Mouse (Mus musculus): ENCODE results near the gene Hist1h4h.

Hist1h4h gene

DNA sequence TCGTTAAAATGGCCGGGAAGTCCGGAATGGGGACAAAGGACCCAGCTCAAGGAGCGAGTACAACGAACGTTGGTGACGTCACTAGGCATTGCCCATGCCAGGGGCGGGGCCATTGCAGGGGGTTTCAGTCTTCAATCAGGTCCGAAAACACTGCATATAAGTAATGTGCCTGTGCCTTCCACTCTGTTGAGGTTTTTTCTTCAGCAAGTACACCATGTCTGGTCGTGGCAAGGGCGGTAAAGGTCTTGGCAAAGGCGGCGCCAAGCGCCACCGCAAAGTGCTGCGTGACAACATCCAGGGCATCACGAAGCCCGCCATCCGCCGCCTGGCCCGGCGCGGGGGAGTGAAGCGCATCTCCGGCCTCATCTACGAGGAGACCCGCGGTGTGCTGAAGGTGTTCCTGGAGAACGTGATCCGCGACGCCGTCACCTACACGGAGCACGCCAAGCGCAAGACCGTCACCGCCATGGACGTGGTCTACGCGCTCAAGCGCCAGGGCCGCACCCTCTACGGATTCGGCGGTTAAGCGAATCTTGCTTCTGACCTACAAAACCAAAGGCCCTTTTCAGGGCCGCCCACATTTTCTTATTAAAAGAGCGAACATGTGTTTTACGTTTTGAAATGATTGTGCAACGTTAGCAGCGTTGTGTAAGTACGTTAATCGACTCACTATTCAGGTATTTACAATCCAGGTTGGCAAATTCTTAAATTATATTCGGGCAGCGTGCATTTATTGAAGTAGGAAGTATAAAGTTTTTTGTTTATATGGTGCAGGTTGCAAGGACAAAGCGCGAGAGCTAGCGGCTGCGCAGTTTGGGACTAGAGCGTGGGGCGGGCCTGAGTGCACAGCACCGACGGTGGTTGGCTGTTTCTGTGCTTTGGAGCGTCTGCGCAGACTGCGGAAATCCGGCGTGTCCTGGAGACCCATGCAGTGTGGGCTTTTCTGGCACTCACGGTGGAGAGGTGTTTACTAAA is at the start of gene Hist1h4h:
Hist1h4h (plus strand) TSS at position 150 of the 975 bp plus-strand sequence.
- DNase-seq (ENCODE audit: low read depth, low spot score), result peak; percentile 98

DNA sequence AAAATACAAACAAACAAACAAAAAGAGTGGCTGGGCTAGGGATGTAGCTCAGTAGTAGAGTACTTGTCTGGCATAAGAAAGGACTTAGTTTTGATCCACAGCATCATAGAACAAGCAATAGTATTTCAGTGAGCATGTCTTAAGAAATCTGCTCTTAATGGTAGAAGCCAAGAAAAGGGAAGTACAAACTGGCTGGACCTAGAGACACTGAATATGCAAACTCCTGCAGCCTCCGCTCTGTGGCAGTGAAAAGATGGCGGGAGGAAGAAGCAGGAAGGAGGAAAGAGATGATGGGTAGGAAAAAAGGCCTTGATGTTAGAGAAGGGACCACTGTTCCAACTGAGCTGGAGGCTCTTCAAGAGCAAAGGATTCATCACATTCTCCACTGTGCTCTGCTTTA is 47.7 kb upstream of the Hist1h4h start:
- DNase-seq (ENCODE audit: low read depth, low spot score), result no peak

DNA sequence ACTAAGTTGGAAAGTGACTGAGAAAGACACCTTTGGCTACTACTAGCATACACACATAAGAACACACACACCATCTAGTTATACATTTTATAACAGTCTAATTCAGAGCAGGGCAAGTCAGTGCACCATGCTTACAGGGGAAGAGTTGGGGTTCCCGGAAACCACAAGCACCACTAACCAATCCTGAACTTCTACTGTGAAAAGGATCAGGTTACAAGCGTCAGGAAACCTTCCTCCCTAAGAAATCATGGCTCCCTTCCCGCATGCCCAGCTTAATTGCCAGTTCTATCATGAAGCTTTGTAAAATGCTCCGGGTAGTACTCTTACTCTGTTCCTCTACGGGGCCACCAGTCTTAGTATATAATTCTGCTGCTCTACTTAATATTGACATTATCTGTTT is 45.6 kb upstream of the Hist1h4h start:
- DNase-seq (ENCODE audit: low read depth, low spot score), result no peak

DNA sequence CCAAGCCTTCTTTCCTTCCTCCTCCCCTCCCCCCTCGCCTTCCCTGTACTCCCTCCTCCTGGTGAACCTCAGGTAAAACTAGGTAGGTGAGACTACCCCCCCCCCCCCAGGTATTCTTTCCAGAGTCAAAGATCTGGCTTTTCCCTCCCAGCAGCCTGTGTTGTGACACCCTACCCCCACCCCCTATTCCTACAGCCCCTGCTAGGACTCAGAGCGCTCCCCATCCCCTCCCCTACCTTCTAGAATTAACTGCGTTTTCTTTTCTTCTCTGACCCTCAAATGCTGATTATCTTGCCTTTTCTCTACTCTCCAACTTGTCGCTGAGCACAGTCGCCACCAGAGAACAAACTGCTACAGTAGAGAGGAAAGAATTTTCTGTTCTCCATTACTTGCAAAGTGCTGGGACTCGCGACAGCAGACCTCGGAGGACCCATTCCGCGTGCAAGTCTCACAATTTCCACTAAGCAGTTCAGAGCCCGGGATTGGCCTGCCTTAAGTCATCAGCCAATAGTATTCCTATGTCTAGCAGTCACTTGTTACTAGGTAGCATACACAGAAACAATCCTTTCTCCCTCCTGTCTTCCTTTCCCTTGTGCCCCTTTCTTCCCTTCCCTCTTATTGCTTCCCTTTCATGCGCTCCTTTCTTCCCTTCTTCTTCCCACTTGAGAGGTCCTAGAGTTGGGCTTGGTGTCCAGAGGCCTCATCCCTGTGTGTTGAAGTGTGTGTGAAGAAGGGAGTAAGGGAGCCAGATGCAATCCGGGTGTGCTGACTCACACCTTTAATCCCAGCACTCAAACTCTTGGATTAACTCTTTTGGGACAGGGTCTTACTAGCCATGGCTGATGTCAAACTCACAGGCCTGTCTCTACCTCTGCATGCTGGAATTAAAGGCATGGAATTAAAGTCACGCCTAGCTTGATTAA is 42.2 kb upstream of the Hist1h4h start, which contains the start of gene Btn2a2:
Btn2a2 (minus strand) TSS at position 458 of the 923 bp plus-strand sequence.
- DNase-seq (ENCODE audit: low read depth, low spot score), result peak; percentile 88

DNA sequence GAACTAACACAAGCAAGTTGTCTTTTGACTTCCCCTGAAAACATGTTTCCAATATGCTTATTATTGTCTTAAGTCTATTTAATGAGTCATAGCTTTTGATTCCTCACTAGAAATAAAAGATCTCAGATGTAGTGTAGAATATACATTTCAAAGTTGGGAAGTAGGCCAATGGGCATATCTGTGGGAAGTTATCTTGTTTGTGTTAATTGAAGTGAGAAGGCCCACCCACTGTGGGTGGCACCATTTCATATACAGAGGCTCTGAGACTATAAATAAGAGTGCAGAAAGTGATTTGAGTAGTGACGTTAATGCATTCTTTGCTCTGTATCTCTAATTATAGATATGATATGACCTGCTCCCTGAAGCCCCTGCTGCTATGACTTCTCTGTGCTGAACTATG is 40.0 kb upstream of the Hist1h4h start:
- DNase-seq (ENCODE audit: low read depth, low spot score), result no peak

DNA sequence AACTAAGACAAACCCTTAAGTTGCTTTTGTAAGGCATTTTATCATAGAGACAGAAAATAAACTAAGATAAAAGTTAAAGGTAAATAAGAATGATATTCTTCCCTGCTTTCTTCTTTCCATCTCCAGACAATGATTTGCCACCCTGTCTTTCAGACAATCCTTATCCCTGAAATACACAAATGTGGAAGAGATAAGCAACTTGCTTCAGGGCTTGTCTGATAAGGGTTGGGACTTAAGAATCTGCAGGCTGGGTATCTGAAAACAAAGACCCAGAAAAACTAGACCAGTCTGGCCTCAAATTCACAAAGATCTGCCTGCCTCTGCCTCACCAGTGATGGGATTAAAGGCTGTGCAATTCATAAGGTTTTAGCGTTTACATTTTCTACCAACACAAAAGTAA is 39.6 kb upstream of the Hist1h4h start:
- DNase-seq (ENCODE audit: low read depth, low spot score), result no peak

DNA sequence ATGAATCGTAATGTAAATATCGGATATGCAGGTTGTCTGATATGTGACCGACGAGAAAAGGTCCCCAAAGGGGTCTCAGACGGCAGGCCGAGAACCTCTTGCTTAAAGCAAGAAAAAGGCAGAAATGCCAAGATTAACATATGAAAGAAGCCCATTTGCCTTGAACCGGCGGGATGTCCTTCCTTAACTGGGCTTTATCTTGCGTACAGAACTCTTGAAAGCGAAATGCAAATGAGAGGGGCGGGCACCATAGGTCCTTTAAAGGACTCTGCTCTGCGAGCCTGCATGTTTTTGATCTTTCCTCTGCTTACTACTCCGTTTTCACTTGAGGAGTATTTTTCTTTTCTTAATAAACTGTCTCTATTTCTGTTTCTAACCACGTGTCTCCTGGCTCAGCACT is 38.9 kb upstream of the Hist1h4h start:
- DNase-seq (ENCODE audit: low read depth, low spot score), result no peak

DNA sequence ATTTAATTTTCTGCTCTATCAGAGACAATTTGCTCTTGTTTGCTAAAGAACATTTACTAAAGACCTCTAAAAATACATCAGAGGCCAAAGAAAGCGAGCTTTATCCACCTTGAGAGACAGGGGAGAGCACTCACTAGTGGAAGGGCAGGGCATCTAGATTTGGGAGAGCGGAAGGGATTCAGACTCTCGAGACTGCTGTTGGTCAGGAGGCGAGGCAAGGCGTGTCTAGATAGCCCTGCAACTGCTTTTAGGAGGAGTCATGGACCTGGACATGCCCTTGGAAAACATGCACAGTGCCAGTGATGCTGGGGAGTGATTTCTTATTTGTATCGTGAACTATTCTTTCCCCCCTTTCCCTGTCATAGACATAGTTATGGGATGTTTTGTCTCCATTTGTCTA is 35.3 kb upstream of the Hist1h4h start:
- DNase-seq (ENCODE audit: low read depth, low spot score), result no peak

DNA sequence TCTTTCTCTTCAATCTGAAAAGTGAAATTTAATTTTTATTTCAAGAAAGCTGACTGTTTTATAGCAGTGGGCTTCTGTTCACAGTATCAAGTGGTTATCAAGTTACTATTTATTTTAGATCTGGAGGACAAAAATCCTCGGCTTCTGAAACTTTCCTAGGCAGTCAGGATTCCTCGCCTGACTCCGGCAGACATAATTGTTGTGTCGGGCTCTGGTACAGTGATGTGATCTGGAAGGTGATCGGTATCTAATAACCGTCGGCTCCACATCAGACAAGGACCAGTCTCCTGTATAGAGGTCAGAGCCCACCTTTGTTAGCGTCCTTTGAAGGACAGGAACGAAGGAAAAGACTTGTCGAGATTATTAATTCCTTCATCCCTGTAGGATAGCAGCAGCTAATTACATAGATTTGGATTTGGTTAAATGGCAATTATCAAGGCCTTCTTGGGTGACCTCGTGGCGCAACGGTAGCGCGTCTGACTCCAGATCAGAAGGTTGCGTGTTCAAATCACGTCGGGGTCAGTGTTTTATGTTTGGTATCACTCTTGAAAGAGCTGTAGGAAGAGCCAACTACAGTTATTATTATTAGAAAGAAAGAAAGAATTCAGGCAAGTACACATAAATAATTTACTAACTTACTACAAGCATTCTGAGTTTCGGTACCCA is 33.1 kb upstream of the Hist1h4h start:
- DNase-seq (ENCODE audit: low read depth, low spot score), result peak; percentile 70

DNA sequence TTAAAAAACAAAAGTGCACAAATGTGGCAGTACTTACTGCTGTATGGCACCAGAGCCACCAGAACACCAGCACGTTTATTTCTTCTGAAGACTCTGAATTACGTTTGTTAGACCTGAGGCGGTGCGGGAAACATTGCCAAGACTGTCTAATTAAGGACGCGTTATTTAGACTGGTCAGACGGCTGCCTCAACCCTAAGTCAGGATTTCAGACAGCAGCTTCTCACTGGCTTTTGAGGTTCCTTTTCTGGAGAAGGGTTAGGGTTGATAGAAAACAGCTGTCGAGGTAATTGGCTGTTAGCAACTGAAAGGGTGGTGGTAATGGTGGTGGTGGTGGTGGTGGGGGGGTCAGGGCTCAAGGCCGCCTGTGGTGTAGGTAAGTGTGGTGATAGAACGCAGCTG is 32.2 kb upstream of the Hist1h4h start:
- DNase-seq (ENCODE audit: low read depth, low spot score), result no peak

DNA sequence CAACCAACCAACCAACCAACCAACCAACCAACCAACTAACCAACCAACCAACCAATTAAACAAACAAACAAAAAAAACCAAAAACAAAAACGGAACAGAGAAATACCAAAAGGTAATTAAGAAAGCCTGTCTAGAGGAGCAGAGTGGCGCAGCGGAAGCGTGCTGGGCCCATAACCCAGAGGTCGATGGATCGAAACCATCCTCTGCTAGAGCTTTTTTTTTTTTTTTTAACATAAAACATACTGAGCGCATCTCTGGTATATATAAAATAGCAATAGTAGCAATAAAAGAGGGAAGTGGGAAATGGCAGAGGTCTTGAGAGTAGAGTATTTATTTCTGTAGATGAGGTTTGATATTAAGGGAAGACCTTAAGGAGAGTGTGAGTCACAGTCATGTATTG is 30.9 kb upstream of the Hist1h4h start:
- DNase-seq (ENCODE audit: low read depth, low spot score), result no peak

DNA sequence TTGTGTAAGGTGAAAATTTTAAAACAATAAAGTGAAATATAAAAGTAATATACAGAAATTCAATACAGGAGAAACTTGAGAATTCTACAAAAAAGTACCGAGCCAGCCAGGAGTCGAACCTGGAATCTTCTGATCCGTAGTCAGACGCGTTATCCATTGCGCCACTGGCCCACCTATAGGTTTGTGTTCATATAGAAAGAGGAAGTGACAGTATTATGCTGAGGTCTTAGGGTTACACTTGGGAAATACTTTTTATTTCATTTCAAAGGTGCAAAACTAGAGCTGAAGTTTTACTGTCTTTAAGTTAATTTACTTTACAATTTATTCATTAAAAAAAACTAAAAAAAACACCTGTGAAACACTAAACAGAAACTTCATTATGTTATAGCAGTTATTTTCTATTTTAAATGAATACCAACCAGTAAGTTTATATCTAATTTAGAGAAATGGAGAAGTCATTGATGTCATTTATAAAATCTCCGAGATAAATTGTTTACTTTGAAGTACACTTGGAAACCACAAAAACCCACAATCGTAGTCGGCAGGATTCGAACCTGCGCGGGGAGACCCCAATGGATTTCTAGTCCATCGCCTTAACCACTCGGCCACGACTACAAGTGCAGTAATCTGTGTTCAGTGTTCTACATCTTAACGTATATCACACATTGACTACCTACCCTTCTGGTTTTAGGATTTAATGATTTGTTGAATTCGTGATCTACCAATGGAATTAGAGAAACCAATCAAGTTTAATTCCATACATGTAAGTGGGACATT is 30.2 kb upstream of the Hist1h4h start:
- peak; percentile 89 for DNase-seq (ENCODE audit: low read depth, low spot score)

DNA sequence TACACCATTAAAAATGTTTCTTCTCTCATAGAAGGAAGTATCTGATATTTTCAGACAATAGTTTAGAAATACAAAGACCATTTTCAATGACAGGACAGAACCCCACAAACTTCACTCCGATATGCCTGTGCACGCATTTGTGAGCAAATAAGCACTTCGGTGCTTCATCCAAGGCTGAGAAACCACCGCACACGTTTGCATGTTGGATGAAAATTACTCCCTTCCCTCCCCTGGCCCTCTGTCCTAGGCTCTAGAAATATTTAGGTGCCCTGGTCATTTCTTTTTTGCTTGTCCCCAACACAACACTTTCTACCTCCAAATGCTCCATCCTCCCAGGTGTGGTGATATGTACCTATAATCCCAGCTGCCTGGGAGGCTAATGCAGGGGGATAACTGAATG is 29.3 kb upstream of the Hist1h4h start:
- no peak for DNase-seq (ENCODE audit: low read depth, low spot score)

DNA sequence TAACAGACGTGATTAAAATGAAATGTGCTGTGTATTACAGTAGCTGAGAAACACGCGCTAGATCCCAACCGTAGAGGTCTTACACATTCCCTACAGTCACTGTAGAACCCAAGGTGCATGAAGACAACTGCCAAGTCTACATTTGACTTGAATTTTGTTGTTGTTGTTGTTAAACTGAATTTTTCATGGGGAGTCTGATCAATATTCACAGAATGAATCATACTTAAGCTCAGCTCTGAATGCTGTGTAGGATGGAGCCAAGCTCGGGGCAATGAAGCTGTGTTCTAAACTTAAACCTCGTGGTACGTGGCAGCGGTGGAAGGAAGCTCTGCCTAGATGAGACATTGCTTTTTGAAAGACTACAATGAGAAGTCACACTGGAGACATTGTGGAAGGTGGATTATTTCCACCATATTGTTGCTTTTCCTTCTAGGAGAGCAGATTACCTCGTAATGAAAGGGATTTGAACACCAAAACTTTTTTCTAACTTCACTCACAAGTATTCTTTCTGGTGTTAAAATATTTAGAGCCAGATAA is 28.8 kb upstream of the Hist1h4h start:
- no peak for DNase-seq (ENCODE audit: low read depth, low spot score)

DNA sequence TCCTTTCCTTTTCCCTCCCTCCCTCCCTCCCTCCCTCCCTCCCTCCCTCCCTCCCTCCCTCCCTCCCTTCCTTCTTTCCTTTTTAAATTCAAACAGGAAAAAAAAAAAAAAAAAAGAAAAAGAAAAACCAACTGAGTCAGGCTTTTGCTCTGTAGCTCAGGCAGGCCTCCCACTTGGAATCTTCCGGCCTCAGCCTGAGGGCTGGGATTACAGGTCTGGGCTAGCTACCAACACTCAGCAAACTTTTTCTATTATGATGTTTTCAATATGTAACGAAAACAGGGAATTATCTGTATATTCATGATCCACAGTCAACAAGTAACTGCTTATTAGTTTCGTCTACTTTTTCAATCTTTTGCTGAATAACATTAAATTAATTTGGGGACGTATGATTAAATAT is 27.9 kb upstream of the Hist1h4h start:
- no peak for DNase-seq (ENCODE audit: low read depth, low spot score)

DNA sequence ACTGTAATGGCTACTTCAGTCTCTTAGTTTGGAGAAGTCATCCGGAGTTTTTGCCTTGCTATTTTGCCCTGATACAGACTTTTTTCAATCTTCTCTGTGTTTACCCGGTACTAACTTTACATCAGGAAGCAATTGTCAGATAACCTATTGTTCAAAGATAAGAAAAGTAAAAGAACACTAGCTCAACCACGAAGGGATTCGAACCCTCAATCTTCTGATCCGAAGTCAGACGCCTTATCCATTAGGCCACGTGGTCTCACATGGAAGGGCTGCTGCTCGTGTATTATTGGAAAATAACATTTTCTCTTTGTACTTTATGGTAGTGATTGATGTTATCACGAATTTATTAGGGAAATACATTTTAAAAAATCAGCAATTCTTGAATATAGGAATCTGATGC is 27.1 kb upstream of the Hist1h4h start:
- peak; percentile 75 for DNase-seq (ENCODE audit: low read depth, low spot score)

DNA sequence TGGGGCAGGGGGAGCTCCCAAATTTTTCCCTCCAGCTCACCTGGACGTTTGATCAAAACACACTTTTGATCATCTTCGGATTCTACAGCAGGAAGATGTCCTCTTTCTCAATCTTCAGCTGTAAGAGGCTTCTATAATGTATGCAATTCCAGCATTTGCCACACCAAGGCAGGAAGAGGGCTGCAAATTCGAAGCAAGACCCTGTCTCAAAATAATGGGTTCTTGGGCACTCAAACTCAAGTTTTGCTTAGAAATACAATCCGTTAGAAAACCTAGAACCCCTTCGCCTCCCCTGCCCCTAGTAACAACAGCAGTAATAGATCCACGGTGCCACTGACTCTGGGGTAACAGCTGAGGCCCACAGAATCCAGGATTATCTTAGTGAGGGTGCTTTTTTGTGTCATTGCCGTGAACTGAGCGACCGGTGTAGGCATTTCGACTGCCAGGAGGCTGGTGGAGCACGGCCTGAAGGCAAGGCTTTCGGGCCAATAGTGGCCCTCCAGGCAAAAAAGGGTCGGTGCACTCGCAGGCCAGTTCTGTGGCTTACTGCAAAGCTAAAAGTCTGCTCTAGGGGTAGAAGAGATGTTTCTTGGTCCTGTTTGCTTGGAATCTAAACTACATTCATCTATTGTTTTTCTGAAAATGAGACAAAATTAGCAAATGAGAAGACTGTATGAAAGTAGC is 25.0 kb upstream of the Hist1h4h start:
- DNase-seq (ENCODE audit: low read depth, low spot score), result no peak

DNA sequence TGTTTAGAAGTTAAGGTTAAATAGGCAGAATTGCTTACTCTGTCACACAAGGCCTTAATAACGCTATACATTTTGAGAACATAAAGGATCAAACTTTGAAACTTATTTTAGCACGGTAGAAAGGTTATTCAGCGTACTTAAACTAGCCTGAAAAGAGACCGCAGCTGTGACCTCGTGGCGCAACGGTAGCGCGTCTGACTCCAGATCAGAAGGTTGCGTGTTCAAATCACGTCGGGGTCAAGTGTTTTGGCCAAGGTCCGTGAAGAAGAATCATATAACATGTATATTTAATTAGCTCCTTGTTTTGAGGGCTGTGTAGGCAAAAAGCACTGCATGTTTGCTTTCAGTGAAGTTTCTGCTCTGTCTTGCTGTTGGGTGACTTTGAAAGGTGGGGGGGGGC is 24.5 kb upstream of the Hist1h4h start:
- DNase-seq (ENCODE audit: low read depth, low spot score), result peak; percentile 78

DNA sequence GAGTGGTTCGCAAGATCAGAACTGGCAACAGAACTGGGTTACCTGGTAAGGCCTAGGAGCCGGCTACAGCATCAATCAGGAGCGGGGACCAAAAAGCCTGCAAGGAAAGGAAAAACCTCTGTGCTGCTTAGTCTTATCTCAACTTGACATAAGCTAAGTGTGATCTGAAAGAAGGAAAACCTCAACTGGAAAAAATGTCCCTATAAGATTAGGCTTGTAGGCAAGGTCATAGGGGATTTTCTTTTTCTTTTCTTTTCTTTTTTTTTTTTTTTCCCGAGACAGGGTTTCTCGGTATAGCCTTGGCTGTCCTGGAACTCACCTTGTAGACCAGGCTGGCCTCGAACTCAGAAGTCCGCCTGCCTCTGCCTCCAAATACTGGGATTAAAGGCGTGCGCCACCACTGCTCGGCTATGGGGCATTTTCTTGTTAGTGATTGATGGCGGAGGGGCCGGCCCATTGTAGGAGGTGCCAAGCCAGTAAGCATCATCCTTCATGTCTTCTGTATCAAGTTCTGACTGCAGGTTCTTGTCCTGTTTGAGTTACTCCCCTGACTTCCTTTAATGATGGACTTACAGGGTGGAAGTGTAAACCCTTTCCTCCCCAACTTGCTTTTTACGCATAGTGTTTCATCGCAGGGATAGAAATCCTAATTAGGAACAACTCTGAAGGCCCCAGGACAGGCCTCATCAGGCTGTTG is 23.9 kb upstream of the Hist1h4h start:
- DNase-seq (ENCODE audit: low read depth, low spot score), result no peak

Measured in mesoderm, embryonic 11.5 days (tissue).